Mouse (Mus musculus) lung, adult 18-20 months (tissue): Measurements from ENCODE around the gene Heatr6.

Source experiments
- DNase-seq, 2 experiments: peaks; one replicate each; pipeline ENCODE4 v3.0.0; 2022; ENCODE audit warnings: mixed read lengths in 2 of 2

The Heatr6 gene

DNA sequence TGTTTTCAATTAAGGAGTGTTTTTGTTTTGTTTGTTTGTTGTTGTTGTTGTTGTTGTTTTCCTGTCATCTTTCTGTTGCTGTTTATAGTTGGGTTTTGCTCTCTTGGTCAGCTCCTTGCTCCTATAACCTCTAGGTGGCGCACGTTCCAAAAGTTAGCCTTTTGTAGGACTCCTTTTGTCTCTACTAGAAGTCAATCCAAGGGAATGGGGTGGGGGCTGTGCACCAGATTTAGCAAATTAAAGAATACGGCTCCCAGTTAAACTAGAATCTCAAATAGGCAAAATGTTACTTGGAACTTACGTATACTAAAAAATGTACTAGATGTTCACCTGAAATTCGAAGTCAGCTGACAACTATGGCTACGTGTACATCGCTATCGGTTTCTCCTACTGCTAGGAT is 48.7 kb downstream of the Heatr6 start:
- peak in 1 of 2 experiments; percentile 22 for DNase-seq

DNA sequence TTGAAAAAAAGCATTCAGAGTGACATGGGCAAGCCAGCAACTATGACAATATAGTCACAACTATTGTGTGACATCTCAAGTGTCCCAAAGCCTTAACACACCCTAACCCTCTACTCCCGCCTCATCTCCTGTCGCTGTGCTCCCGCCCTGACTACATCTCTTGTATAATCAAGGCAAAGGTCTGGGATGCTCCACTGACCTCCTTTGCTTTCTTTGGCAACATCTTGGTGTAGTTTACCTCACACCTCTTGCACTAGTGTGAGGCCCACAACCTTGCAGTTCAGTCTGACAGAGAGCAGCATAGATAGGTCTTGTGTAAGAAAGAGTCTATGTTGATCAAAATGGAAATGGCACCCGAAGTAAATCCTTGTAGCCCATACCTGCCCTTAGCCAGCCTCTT is 49.1 kb downstream of the Heatr6 start:
- DNase-seq, result no peak

DNA sequence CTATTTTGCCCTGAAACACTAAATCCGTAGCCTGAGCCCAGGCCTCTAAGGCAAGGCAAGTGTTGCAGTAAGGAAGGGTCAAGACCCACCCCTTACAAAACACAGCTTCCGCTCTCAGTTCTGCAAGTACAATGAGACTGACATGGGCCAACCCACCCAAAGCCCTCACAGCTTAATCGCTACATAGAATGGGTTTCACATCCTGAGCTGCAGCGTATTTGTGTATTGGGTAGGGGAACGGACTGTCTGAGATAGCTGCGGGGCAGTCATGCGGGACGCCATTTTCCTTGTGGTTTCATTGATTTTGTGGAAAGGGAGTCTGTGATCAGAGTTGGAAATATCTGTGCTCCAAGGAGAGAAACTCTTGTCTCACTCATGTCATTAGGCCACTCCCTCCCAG is 56.9 kb downstream of the Heatr6 start:
- no peak for DNase-seq

DNA sequence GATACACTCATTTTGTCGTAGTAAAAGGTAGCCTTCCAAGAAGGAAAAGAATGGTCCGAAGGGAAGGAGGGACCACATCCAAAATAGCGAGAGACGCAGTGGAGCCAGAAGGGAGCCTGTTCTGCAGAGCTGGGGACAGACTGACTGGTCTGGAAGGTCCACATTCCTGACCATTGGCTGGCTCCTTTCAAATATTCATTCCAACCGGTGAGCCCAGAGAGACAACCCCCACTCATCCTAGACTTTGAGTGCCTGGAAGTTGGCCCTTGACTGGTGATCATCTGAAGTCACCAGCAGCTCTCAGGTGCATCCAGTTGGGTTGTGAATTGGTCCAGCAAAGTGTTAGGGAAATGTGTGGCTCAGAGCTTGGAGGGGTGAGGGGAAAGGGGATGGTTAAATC is 61.7 kb downstream of the Heatr6 start:
- DNase-seq, result peak; percentile 7 to 22

DNA sequence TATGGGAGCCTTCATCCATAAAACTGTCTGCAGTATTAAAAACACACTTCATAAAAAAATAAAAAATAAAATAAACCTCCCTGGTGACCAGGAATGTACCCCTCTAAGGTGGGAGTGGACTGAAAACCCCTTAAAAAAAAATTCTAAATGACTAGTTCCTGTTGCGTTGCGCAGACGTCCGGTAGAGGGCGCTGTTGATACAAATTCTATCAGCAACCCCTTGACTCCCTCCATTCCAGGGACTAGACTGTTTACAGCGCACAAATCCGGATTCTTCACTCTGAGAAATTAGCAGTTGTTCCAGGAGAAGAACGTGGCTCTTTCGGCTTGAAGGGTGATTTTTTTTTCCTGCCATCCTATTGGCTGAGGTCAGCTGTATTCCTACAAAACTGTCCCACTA is 62.1 kb downstream of the Heatr6 start:
- peak; percentile 46 to 63 for DNase-seq

DNA sequence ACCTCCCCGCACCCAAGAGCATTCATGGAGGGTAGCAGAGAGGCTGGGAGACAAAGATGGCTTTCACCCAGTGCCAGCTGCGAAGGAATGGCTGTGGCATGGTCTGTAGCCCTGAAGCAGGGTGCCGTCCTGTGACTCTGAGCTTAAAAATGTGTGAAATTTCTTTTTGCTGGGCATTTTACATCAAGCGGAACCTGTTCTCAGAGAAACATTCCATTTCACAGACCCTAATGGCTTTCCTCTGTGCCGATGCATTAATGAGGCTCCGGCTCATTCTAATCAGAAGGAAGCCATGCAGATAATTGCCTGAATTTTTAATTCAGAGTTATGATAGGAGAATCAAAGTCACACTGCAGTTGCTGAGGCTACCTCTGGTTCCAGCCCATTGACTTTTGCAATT is 63.6 kb downstream of the Heatr6 start:
- DNase-seq, result no peak

DNA sequence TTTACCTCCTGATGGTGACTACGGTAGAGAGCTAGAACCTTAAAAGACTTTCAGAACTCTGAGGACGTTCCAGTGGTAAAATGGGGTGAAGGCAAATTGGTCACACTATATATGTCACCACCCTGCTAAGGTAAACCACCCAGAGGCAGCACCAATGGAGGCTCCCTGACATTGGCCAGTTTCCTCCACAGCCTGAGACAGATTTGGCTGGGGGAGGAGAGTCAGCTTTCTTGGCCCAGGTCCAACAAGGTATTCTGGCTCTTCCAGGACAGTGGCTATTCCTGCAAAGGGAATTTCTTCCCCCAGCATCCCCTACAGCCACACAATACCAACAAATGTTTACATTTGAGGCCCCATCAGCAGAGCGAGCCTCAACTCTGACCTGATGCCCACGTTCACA is 64.5 kb downstream of the Heatr6 start:
- DNase-seq, result no peak

DNA sequence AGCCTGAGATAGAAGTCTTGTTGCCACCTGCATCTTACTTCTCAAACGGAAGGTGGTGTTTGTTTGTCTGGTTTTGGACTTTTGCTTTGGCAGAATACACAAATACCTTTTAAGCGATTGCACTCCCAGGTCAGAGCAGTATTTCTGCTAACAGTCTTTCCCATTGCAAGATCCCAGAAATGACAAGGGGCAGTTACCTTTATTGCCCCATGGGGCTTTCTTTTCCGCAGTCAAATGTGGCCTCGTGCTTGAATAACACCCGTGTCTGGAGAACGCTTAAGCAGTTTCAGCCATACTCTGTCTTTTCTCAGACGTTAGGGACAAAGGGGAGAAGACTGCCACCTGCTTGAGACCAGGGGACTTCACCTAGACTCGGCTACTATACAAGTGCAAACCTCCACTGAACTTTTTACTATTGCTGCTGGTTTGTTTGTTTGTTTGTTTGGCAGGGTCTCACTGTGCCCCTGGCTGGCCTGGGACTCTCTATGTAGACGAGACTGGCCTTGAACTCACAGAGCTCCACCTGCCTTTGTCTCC is 65.2 kb downstream of the Heatr6 start:
- DNase-seq, result no peak

DNA sequence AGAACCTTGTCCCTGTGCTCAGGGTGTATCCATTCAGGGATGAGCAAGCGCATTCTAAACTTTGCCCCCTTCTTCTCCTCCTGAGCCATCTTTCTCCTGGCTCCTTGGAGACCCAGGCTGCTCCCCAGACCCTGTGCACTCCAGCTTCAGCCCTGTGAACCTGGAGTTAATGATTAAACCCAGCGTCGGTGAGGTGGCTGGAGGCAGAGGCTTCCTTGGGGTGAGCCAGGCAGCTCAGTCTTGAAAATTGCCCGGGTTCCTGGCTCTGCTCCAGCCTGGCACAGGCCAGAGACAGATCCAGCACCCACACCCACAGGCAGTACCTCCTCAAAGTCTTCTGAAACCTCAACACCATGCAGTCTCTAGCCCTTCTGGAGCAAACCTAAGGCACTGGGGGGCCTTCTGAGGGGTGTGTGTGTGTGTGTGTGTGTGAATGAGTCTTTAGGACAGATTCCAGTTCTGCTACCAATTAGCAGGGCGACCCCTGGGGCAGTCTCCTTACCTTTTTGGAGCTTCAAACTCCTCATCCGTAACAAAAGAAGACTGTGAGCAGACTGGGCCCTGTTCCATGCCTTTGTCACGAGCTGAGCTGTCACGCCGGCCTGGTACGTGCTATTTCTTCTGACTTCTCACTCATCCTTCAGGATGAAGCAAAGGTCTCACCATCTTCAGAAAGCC is 66.4 kb downstream of the Heatr6 start:
- DNase-seq, result peak in 1 of 2 experiments; percentile 13

DNA sequence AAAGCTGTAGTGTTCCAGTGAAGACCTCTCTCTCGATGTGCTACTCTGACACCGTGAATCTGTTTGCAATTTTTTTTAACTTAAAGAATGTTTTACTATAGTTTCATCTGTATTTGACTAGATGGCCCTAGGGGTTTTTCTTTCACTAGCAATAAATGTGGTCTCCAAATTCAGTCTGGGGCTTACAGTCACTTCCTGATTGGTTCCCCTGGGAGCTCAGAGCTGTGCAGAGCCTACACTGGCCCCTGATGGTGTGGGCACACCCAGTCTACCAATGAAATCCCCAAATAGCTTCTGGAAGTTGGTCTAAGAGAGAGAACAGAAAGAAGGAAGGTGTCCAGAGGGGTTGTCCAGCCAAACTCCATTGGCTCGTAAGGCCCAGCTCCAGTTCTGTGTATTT is 72.6 kb downstream of the Heatr6 start:
- no peak for DNase-seq

DNA sequence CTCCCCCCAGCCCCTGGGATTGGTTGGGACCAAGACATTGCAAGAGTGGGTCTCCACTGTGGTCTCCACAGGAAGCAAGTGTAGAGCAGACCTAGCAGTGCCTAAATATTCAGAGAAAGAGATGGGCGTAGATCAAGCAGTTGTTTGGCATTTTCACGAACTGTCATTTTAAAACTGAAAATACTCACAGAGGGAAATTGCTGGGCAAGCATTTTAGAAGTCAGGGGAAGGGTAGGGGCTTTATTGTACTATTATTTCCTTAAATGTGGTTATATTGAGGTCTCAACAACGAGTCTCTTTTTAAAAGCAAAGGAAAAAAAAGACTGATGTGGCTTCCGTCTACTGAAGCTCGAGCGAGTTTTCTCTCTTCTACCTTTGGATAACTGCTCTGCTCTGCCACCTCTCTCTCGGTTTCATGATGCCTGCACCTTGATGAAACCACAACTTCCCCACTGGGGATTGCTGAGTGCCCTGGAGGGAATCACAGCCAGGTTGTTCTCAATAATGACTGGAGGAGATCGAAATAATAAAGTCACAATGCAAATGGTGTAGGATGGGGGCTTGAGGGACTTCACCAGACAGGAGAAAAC is 75.2 kb downstream of the Heatr6 start:
- no peak for DNase-seq

DNA sequence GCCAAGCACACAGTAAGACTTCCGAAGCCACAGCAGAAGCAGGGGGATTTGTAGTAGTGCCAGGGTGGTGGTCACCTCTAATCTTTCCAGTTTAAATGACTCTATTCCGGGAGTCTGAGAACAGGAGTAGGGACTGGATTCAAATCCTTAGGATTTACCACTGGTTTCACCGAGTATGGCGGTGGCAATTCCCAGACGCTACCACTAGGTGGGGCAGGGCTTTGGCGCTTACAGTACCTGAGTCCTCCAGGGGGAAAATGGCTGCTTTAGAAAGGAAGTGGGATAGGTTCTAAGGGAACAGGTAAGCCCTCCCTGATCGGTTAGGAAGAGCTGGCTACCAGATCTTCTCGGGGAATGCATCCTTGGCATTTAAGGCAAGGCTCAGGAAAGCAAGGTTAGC is 78.9 kb downstream of the Heatr6 start:
- no peak for DNase-seq
